Mouse (Mus musculus): Measurements from ENCODE around the gene Clcn3.

- TF ChIP-seq POLR2A (IDR thresholded peaks at IDR 0.05; ENCODE audit: insufficient read depth, low read length) = no peak
- TF ChIP-seq EP300 (IDR thresholded peaks at IDR 0.05; ENCODE audit: insufficient read depth, low read depth, low read length) = no peak
- TF ChIP-seq CTCF (IDR thresholded peaks at IDR 0.05; ENCODE audit: low read depth, low read length) = no peak
Measured at GRCm38 (mm10) chr8:60964518-60964917, 18.6 kb downstream of the Clcn3 start.
